Mouse (Mus musculus) central nervous system, embryonic 14 days (tissue): ENCODE results near the gene Cfap69. TPM values are rescaled to one million over a fixed set of nuclear protein-coding genes. Genes with fewer than 3 reads are reported as not detected.

ENCODE experiments used
- polyA plus RNA-seq: library from polyadenylated mRNA; depleted of rRNA; stranded (reverse); fragments of >200 nt; gene quantifications from 2 replicates; pipeline ENCODE4 v1.2.3, GENCODE M21; 2012; rRNA removed

Gene Cfap69
- 13.3 and 14.8 TPM in 2 replicates for polyA plus RNA-seq

DNA sequence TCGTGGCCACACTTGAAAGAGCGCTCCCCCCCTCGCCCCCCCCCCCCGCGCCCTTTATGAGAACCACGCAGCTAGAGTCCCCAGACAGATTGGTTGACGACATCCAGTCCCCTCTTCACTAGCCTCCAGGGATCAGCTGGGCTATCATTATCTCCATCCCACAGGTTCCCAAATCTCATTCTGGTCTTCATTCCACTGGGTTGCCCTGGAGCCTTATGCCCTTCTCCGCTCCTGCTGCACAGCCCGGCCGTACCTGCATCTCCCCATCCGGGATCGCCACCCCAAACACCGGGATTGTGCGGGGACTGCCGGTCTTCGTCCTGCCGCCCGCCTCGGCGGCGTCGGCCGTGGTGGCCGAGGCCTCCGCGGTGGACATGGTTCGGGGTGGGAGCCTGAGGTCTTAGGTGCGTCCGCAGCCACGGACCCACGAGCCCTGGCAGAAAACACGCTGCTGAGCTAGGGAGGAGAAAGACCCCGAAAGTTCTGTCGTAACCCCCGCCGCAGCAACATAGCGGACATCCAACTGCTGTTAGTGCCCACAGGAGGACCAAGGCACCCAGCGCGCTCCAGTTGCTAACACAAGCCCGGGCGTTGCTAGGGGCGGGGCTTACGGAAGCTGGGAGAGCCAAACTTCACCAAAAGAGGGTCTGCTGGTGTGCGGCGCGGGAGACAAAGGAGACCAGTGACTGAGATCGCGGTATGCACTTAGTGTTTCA, at the start of gene Cfap69:
TSS of gene Cfap69 (minus strand) at position 585 of the 716 bp plus-strand sequence.

DNA sequence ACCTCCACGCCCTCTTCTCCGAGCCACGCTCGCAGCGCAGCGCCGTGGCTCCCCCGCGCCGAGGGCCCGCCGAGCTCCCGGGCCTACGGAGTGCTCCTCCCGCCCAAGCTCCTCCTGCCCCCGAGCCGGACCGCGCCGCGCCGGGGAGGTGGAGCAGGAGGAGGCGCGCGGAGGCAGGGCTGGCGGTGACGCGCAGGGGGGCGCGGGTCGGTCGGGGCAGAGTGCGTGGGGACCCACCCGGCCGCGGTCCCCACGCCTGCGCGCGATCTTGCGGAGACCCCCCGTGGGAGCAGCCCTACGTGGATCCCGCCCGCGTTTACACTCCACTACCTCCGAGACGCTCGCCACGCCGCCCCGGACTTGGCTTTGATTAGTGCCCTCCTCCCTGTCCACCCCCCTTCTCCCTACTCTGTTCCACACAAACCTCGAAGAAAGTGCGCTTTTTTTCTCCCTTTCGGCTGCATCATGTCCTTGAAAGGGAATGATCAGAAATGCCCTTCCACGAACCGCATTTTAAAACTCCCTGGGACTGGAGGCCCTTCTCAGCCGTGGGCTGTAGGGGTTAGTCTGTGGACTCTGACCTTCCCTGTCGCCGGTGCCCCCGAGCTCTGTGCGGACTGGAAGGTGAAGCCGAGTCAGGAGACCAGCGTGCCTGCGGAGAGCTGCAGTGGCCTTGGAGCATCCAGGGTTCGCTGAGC, 30.1 kb upstream of the Cfap69 start, which contains the start of gene Steap2:
TSS of gene Steap2 (minus strand) at position 623 of the 698 bp plus-strand sequence.

DNA sequence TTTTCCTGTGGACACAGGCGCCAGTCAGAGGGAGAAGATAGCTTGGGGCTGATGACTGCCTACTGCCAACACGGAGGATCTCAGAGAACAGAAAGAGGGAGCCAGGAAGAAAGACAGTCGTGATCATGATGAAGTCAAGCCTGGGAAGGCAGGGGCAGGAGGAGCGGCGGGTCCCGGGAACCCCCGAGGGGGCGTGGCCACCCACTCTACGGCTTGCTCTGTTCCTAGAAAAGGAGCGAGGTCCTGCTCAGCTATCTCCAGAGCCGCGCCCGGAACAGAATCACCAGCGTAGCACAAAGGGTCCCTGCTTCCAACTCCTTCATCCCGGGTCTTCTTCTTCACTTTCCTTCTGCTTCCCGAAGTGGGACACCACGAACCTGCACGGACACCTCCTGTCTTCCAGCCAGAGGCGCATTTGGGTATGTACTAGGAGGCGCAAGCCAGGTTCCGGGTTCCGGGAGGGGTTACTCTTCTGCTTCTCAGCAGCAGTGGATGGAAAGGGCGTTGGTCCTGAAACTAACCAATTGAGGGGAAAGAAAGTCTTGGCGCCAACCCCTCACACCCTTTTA, 90.2 kb downstream of the Cfap69 start, which contains the start of gene Gm8773:
TSS of gene Gm8773 (plus strand) at position 51 of the 569 bp plus-strand sequence.

GRCm38 (mm10) chr5:5559079-5559740, 104.8 kb downstream of the Cfap69 start, which contains the start of gene Gtpbp10:
Gene Gtpbp10 (minus strand): TSS chr5:5559538.

Other genes with a start within 250 kb of the Cfap69 start
- gene Cdk14, start 243.9 kb downstream of the Cfap69 start, polyA plus RNA-seq: 22.2 and 22.8 TPM in 2 replicates
- not detected in 2 replicates for gene 1700015F17Rik, start 185.1 kb downstream of the Cfap69 start, polyA plus RNA-seq
- gene Cldn12, start 149.3 kb downstream of the Cfap69 start, polyA plus RNA-seq: 20.1 and 21.6 TPM in 2 replicates
- 19.7 and 21.4 TPM in 2 replicates for gene Gtpbp10, start 104.7 kb downstream of the Cfap69 start, polyA plus RNA-seq
- gene Gm8773, start 90.4 kb downstream of the Cfap69 start, polyA plus RNA-seq: 5.7 and 5.9 TPM in 2 replicates
- 2.8 and 4.0 TPM in 2 replicates for gene Steap2, start 30.3 kb upstream of the Cfap69 start, polyA plus RNA-seq
- gene Steap1, start 85.1 kb upstream of the Cfap69 start, polyA plus RNA-seq: 1.4 TPM in 2 replicates